Mouse (Mus musculus) G1E (cell line): ENCODE data around the gene Gm6096. TPM values are rescaled to one million over a fixed set of nuclear protein-coding genes. Genes with fewer than 3 reads are reported as not detected.

Experiments used
- ATAC-seq: 2 replicates; pipeline ENCODE4 v1.8.0; 2016; ENCODE audit warnings: mild to moderate bottlenecking; ENCODE audit not compliant: insufficient number of reproducible peaks, poor library complexity, low FRiP score, severe bottlenecking; ENCODE audit errors: extremely low read depth
- DNase-seq: peaks from one replicate; pipeline ENCODE4 v3.0.0; 2012; ENCODE audit warnings: low spot score
- H3K27me3 ChIP-seq: 2 replicates; pipeline ENCODE4 v1.6.1; 2012; ENCODE audit warnings: mild to moderate bottlenecking, low read length, inconsistent platforms; ENCODE audit not compliant: insufficient read depth
- H3K36me3 ChIP-seq: replicated peaks from 2 replicates; pipeline ENCODE3; 2012; ENCODE audit warnings: mild to moderate bottlenecking, inconsistent platforms
- H3K4me1 ChIP-seq: 2 replicates; pipeline ENCODE4 v1.6.1; 2012; ENCODE audit warnings: low read depth, low read length, inconsistent platforms, mixed read lengths; ENCODE audit not compliant: insufficient read depth
- H3K4me3 ChIP-seq: 2 replicates; pipeline ENCODE4 v1.5.1; 2012; ENCODE audit warnings: low read depth, mild to moderate bottlenecking, inconsistent platforms, low read length, moderate library complexity, mixed read lengths
- H3K9me3 ChIP-seq: replicated peaks from 2 replicates; pipeline ENCODE4 v1.6.1; 2012; ENCODE audit warnings: inconsistent platforms
- CTCF ChIP-seq: IDR thresholded peaks from 2 replicates; pipeline ENCODE4 v1.5.1; 2012; ENCODE audit warnings: low read depth, low read length, inconsistent platforms, mixed read lengths
- GATA1 ChIP-seq: IDR thresholded peaks from 2 replicates; pipeline ENCODE4 v1.6.1; 2012; ENCODE audit warnings: borderline replicate concordance, low read length, inconsistent platforms, mixed read lengths
- GATA2 ChIP-seq: IDR thresholded peaks from 2 replicates; pipeline ENCODE4 v1.6.1; 2012; ENCODE audit warnings: low read depth, low read length, inconsistent platforms, borderline replicate concordance
- POLR2AphosphoS5 ChIP-seq: IDR thresholded peaks from 2 replicates; pipeline ENCODE4 v1.6.1; 2012; ENCODE audit warnings: low read depth, low read length, inconsistent platforms; ENCODE audit not compliant: insufficient replicate concordance
- TAL1 ChIP-seq: conservative IDR thresholded peaks from 2 replicates; pipeline ENCODE4 v1.6.1; 2012; ENCODE audit warnings: low read depth, low read length, inconsistent platforms, mixed read lengths
- polyA plus RNA-seq: library from polyadenylated mRNA; stranded (reverse); fragments of >175 nt; gene quantifications from 2 replicates; pipeline ENCODE4 v1.2.3, GENCODE M21; 2012
- total RNA-seq, 2 experiments: library from RNA; stranded (forward) in 1 of 2; stranded (reverse) in 1 of 2; fragments of 200-1000 nt in 1 of 2; fragments of >200 nt in 1 of 2; fragmentation: Nextera tagmentation in 1 of 2; gene quantifications; 2 replicates each; pipeline ENCODE4 v1.2.3; 2014 to 2017

The Gm6096 gene
- total and polyA plus RNA-seq, 3 experiments = not detected

DNA sequence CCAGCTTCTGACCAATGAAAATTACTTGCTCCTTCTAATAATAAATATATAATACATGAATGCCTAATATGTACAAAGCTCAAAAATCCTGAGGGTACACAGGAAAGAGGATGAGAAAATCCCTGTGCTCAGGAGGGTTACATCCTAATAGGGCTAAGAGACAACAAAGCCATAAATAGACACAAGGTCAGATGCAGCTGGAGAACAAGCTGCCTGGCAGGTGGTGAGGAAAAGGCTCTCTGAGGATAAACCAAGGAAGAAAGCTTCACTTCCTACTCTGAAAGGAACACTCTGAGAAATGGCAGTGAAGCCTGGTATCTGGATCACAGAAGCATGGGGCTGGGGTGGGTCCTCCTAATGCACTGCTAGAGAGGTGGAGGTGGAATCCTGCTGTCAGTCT, 15.6 kb downstream of the Gm6096 start:
- peaks cover 2% of the 10 kb centered on the region; the same call in 1 of the 2 replicates for H3K4me1 ChIP-seq
- peaks cover 54% of the 10 kb centered on the region for H3K36me3 ChIP-seq
- DNase-seq = no peak
- no peak overlapping the region for H3K4me3 ChIP-seq
- no peaks in the 10 kb centered on the region for H3K9me3 ChIP-seq
- H3K27me3 ChIP-seq = no peaks in the 10 kb centered on the region
- no peak for ATAC-seq
- no peak for TF ChIP-seq POLR2AphosphoS5
- no peak for TF ChIP-seq GATA1
- TF ChIP-seq GATA2 = no peak
- no peak for TF ChIP-seq CTCF
- TF ChIP-seq TAL1 = no peak

DNA sequence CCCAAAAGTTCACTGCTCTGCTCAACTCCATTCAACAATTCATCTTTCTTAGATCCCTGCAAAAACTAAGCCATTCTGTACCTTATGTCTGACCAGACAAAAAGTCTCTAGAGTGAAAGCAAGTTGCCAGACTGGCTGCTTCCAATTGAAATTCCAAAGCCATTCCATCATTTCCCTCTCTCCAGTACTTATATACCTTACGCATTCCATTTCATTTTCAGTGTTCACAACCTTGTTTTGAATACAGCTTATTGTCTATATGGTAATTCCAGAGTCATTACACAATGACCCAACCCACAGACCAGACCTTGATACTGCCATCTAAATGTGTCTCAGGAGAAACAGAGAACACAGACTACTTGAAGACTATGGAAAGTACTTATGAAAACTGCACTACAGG, 17.6 kb downstream of the Gm6096 start:
- Histone ChIP-seq H3K4me3 (no peak overlapping the region), H3K36me3 (peaks cover 42% of the 10 kb centered on the region), H3K9me3 (no peaks in the 10 kb centered on the region), H3K27me3 (no peaks in the 10 kb centered on the region), H3K4me1 (peaks cover 5% of the 10 kb centered on the region; the same call in 1 of the 2 replicates)
- TF ChIP-seq GATA1 (no peak), TAL1 (no peak), GATA2 (no peak), CTCF (no peak), POLR2AphosphoS5 (no peak)
- ATAC-seq (no peak), DNase-seq (no peak)

DNA sequence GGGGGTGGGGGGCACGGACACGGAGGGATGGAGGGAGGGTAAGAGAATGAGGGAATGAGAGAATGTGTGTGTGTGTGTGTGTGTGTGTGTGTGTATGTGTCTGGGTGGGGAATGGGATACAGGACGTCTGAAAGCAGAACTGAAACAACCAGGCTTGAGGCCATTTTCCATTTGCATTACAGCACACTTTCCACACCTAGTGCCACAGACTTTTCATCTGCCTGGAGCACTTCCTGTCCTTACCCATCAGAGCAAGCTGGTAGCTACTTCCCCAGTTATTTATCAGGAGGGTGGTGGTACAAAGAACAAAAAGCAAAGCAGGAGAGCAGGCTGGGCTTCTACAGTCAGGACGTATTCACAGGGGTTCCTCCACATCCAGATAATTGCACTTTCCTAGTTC, 21.6 kb downstream of the Gm6096 start:
- H3K9me3 ChIP-seq = no peaks in the 10 kb centered on the region
- DNase-seq (no peak), ATAC-seq (no peak)
- peaks cover 3% of the 10 kb centered on the region; the same call in 1 of the 2 replicates for H3K4me1 ChIP-seq
- TF ChIP-seq GATA2 (no peak), TAL1 (no peak), CTCF (no peak), GATA1 (no peak), POLR2AphosphoS5 (no peak)
- no peak overlapping the region for H3K4me3 ChIP-seq
- no peaks in the 10 kb centered on the region for H3K27me3 ChIP-seq
- peaks cover 25% of the 10 kb centered on the region for H3K36me3 ChIP-seq

DNA sequence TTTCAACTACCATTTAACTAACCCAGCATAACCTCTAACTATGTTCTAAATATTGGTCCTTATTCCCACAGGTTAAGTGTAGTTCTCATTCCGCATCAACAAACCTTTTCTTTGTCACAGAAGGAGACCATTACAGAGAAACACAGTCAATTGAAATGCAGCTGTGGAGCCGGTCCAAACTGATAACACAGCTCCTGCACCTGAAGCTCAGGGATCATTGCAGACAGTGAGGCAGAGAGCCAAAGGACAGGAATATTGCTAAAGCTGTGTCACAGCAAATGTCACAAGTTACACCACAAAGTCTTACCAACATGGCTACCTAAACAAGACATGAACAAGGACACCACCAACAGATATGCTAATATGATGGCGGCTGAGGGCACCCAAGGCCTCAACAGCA, 25.2 kb downstream of the Gm6096 start:
- peaks cover 43% of the 10 kb centered on the region for H3K36me3 ChIP-seq
- H3K4me1 ChIP-seq = peaks cover 3% of the 10 kb centered on the region; the same call in 1 of the 2 replicates
- DNase-seq (no peak), ATAC-seq (no peak)
- TF ChIP-seq GATA2 (no peak), CTCF (no peak), POLR2AphosphoS5 (no peak), GATA1 (no peak), TAL1 (no peak)
- H3K27me3 ChIP-seq = no peaks in the 10 kb centered on the region
- H3K4me3 ChIP-seq = no peak overlapping the region
- no peaks in the 10 kb centered on the region for H3K9me3 ChIP-seq

DNA sequence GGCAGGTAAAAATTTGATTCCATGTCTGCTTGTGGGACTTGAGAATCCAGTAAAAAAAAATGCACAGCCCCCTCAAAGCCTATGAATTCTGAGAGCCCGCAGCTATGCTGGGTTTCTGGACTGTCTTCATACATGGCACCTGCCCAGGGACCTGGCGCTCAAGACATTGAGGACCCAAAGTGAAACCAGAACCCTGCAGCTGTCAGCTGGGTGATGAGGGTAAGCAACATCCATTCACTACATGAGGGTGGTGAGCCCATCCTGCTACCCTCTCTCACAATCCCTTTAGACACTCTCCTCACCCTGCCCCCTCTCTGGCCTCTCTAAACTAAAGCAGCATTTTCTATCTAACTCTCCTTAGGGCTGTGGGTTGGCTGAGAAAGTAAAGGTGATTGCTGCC, 26.8 kb downstream of the Gm6096 start:
- Histone ChIP-seq H3K36me3 (peaks cover 42% of the 10 kb centered on the region), H3K4me3 (no peak overlapping the region)

DNA sequence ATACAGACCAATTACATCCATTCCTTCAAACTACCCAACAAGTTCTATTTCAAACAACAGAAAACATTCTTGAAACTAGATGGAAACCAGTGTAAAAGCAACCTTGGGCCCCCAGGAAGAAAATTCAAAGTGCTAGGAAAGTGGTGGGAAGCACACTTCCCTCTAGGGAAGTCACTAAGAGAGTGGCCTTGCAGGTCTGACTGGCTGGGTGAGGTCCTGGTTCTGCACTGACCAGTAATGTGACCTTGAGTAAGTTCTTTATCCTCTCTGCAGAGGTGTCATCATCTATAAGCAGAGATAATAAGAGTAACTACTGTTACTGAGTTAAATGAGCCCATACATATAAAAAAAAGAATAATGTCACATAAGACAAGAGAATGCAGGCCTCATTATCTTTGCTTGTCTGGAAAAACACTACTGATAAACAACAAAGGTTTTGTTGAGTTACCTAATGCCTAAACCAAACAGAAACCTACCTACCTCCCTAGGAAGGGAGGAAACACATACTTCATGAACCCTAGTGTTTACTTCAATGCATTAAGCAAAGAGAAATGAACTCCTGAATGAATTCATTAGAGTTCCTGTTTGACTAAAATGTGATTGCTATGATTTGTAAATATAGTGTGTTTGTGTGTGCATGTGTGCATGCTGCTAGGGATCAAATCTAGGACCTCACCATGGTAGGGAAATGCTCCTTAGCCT, 39.8 kb downstream of the Gm6096 start:
- no peak for ATAC-seq
- peaks cover 12% of the 10 kb centered on the region for H3K36me3 ChIP-seq

More for the DNA sequence above, 26.8 kb downstream of the Gm6096 start:
- Histone ChIP-seq H3K9me3 (no peaks in the 10 kb centered on the region), H3K4me1 (peaks cover under 1% of the 10 kb centered on the region; the same call in 1 of the 2 replicates), H3K27me3 (no peaks in the 10 kb centered on the region)
- TF ChIP-seq POLR2AphosphoS5 (no peak), CTCF (no peak), GATA1 (no peak), TAL1 (no peak), GATA2 (no peak)
- ATAC-seq (no peak), DNase-seq (no peak)

More for the DNA sequence above, 39.8 kb downstream of the Gm6096 start:
- Histone ChIP-seq H3K9me3 (no peaks in the 10 kb centered on the region), H3K4me3 (no peak overlapping the region), H3K4me1 (no peaks in the 10 kb centered on the region), H3K27me3 (no peaks in the 10 kb centered on the region)
- TF ChIP-seq GATA1 (no peak), GATA2 (no peak), POLR2AphosphoS5 (no peak), CTCF (no peak), TAL1 (no peak)
- no peak for DNase-seq
